Mouse (Mus musculus): ENCODE measurements around the gene Ubap1.
A peak's percentile ranks its signal among the peaks of the same experiment; 100 is the strongest.

Gene Ubap1

DNA sequence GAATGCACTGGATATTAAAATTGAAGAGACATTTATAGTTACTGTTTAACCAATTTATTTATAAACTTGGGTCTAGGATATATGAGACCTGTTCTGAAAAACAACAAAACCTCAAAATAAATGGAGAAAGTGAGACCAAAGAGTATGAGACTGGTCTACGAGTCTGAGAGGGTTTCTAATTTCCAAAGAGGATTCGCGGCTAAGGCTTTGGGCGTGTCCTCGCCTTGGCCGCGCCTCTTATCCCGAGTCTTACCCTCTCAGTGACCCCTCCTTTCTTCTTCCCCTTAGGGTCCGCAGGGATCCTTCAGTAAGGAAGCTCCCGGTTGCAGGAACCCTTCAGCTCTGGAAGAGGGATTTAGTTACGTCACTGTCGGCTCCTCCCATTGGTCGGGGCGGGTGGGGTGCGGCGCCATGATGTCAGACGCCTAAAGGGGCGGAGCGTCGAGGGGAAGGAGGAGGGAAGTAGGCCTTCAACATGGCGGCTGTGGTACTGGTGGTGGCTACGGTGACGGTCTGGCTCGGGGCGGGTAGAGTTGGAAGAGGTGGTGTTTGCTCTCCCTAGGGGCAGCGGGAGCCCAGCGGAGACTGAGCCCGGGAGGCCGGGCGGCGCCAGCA lies at the start of gene Ubap1:
Ubap1 (plus strand) TSS at position 413 of the 615 bp plus-strand sequence.
- peak; percentile 98 for DNase-seq

DNA sequence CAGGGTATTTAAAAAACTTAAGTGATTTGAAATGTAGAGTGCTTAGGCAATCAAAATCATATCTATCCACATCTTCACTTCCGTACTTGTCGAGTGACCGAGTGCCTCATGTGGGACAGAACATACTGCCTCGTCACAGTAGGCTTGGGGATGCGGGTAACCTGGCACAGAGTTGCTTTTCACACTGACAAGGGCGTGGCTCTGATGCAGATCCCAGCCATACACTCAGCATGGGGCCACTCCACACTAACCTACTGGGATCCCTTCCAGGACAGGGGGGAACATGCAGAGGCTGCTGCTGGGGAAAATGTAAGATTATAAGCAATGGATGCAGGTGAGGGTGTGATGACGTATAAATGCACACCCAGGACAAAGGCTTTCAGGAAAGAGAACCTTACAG lies 45.1 kb upstream of the Ubap1 start:
- DNase-seq = no peak

DNA sequence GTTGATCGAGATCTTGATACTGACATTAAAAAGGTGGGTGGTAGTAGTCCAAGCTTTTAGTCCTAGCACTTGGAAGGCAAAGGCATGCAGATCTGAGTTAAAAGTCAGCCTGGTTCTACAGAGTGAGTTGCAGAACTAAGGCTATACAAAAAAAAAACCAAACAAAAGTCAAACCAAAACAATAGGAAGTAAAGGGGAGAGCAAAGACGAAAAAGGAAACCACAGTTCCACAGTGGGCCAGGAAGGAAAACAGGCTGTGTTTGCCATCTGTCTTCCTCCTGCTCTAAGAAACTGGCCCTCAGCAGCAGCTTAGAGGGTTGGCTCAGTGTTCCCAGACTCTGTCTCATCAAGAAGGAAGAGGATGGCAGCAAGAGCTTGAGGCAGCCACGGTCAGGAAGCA lies 44.5 kb upstream of the Ubap1 start:
- no peak for DNase-seq

DNA sequence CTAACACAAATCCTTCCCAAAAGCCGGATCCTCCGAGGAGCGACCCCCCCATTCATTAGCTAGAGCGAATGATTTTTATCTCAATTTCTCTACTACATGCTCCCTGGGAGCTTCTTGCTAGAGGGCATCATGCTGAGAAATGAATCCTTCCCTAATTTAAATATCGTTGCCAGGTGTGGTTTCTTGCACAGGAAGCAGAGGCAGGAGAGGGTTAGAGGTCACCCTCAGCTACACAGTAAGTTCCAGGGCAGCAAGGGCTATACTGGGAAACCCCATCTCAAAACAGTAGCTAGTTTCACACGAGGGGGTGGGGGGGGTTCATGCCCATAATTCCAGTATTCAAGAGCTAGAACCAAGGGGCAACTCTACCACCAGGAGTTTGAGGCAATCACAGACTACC lies 41.4 kb upstream of the Ubap1 start:
- no peak for DNase-seq

DNA sequence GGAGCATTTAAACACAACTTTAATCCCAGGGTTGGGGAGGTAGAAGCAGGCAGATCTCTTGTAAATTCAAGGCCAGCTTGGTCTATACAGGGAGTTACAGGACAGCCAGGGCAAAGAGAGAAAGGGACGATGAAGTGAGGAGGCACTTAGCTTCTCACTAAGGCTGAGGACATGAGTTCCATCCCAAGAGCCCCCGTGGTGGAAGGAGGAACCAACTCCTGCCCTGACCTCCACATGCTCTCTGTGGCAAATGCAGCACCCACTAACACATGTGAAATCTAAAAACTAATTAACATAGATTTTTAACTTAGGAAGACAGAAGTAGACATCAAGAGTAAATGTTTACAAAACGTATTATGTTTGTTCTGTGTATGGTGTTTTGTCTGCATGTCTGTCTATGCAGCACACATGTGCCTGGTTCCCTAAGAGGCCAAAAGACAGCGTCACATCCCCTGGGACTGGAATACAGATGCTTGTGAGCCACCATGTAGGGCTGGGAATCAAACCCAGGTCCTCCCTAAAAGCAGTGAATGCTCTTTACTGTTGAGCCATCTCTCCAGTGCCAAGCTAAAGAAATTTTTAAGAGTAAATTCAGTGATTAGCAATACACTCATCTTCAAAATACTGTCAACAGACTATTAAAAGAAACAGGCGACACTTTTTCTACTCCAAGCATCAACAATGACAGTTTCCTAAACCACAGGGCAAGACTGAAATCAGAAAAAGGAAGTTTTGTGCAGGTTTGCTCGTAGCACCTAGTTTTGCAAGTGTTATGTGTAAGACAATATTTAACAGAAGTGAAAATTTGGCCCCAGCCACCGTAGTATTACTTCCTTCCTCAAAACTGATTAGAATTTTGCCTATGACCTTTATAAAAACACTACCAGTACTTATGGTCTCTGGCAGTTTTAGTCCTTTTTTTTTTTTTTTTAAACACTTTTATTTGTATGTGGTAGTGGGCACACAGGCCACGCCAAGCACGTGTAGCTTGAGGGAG lies 37.9 kb upstream of the Ubap1 start:
- DNase-seq = no peak

- peak; percentile 11 for DNase-seq
Measured at GRCm38 (mm10) chr4:41313722-41314121, 35.1 kb upstream of the Ubap1 start.

DNA sequence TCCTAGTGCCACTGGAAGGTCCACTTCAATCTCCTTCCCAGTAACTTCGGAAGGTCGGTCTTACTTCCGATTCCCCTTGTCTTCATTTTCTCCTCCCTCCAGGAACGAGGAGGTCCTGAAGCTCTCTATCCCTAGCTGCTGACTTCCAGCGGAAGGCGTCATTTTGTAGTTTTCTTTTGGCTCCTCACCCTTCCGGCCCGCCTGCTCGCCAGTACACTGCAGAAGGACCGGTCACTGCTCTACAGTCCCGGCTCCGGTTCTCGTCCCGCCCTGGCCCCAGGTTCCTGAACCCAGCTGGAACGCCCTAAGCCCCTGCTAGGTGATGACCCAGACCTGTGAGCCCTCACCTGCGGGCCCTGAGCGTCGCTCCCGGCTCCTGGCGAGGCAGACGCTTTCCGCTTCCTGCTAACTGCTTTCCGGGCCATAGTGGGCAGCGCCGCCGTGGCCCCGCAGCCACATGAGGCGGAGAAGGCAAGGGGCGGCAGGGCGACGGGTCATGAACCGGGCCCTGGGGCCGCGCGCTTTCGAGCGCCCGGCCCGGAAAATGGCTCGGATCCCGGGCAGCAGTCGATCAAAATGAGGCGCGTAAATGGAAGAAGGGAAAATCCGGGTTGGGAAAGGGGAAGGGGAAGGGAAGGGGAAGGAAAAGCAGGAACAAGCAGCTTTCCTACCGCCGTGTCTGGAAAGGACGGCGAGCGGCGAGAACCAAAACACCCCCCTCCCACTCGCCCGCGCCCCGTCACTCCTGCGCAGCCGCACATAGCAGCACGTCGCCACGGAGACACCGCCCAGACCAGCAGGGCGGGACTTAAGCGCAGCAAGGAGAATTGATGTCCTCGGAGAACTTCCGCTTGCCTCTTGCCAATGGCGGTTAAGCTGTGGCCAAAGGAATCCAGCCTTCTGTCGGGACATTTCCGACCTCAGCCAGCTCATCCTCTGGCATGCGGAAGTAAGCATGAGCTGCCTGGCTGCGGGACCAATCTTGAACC lies 34.4 kb upstream of the Ubap1 start, which contains the start of gene Dcaf12:
Dcaf12 (minus strand) TSS at position 749 of the 989 bp plus-strand sequence.
- DNase-seq = peak; percentile 97

GRCm38 (mm10) chr4:41315173-41315572 lies 33.6 kb upstream of the Ubap1 start:
- DNase-seq = peak; percentile 10

GRCm38 (mm10) chr4:41318267-41318666 lies 30.5 kb upstream of the Ubap1 start:
- DNase-seq = no peak

GRCm38 (mm10) chr4:41320971-41321370 lies 27.8 kb upstream of the Ubap1 start:
- no peak for DNase-seq

- no peak for DNase-seq
Measured at GRCm38 (mm10) chr4:41326876-41327275, 21.9 kb upstream of the Ubap1 start.

DNA sequence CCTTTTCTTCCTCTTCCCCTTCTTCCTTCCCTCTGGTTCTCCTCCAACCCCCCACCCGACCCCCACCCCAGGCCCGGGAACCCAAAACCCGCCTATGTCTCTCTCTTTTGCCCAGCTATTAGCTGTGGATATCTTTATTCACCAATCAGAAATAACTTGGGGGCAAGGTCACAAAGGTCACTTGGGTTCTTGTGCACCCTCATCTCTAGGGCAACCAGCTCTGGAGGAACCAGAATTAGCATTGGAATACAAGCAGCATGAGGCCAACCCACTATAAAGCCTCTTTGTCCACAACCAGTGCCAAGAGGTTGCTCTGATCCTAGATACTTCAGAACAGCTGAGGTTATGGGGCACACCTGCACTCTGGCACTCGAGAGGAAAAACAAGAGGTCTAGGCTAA lies 19.3 kb upstream of the Ubap1 start:
- no peak for DNase-seq

DNA sequence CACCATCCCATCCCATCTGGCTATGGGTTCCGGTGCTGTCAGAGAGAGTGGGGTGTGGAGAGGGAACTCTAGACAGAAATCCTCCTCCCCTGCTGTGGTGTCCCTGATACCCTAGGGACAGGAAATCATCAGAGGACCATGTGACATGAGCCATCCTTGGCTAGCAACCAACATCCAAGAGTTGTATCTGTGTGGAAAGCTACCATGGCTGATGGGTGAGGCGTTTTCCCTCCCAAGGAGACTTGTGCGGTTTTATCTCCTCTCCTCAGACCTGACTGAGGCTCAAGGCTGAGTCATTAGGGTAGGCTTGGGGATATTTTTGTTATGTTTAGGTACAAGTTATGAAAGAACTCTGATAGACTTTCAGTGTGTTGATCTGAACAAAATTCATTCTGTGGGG lies 17.7 kb upstream of the Ubap1 start:
- DNase-seq = peak; percentile 3

- no peak for DNase-seq
Measured at GRCm38 (mm10) chr4:41331698-41332421, 16.9 kb upstream of the Ubap1 start.

DNA sequence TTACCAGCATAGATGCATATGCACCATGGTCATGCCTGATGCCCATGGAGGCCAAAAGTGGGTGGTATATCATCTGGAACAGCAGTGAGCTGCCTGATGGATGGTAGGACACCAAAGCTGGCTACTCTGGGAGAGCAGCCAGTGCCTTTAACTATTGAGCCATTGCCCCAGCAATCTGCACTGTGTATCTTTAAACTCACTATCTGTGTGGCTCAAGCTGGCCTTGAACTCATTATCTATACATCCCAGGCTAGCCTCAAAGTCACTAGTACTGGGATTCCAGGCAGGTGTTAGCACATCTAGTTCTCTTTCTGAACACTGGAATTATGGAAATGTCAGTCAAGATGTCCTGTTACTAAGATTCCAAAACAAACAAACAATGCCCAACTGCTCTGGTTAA lies 12.2 kb upstream of the Ubap1 start:
- DNase-seq = no peak

DNA sequence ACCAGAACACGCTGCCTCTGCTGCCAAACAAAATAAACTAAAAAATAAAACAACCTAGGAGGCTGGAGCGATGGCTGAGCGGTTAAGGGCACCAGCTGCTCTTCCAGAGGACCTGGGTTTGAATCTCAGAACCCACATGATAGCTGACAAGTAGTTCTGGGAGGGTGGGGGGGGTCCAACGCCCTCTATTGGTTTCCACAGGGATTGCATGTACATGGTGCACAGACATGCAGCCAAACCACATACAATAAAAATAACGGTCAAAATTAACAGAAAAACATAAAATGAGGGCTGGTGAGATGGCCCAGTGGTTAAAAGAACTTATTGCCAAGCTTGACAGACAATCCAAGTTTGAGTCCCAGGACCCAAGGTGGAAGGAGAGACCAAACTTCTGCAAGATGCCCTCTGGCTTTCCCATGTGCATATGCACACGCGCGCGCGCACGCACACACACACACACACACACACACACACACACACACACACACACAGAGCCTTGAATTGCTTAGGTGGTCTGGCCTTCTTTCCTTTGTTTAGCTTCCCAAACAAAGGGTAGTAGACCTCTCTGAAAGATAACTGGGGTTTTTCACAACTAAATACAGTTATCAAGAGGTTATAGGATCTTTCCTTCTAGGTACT lies 7.8 kb upstream of the Ubap1 start:
- no peak for DNase-seq

GRCm38 (mm10) chr4:41346011-41346410 lies 2.8 kb upstream of the Ubap1 start:
- DNase-seq = no peak

GRCm38 (mm10) chr4:41347839-41348238 lies 957 bp upstream of the Ubap1 start:
- no peak for DNase-seq

GRCm38 (mm10) chr4:41349199-41349591 lies 399 bp downstream of the Ubap1 start:
- DNase-seq = no peak

- DNase-seq = no peak
Measured at GRCm38 (mm10) chr4:41352758-41353157, 4.0 kb downstream of the Ubap1 start.

DNA sequence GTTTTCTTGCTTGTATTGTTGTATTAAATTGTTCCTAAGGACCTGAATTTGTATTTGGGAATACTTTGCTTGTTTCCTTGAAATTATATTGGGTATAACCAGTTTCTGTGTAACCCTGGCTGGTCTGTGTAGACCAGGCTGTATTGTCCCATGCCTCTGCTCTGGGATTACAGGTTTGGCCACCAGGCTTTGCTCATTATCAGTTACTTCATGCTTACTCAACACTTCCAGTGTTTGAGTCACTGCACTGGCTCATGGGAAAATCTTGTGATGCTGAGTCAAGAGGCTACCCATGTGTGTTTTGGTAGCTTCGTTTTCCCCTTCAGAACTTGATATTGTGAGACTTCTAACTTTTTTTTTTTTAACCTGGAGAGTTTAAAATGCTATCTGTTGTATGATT lies 4.5 kb downstream of the Ubap1 start:
- no peak for DNase-seq

DNA sequence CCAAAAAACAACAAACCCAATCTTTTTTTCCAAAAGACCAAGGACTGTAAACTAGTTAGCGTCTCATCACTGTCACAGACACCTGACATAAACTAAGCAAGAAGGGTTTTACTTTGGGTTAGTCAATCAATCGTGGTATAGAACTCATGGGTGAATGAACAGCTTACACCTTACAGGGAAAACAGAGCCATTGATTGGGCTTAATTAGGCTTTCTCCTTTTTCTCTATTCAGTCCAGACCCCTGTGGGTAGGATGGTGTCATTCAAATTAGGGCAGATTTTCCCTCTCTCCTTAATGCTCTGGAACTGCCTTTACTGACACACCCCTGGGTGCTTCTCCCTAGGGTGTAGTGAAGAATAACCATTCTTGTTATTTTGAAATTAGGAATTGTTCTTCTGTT lies 8.4 kb downstream of the Ubap1 start:
- no peak for DNase-seq

Data from embryo, embryonic 11 days (tissue).